Mouse (Mus musculus) bone marrow macrophage, adult 2 months (primary cell): ENCODE measurements around the gene Rnf157.

Experiments
- CTCF ChIP-seq: IDR thresholded peaks from 2 replicates; pipeline ENCODE4 v1.5.1; 2012; ENCODE audit warnings: low read depth, mild to moderate bottlenecking, low read length, moderate library complexity
- POLR2A ChIP-seq: IDR thresholded peaks from 2 replicates; pipeline ENCODE4 v1.6.1; 2012; ENCODE audit warnings: mild to moderate bottlenecking, low read depth, low read length, borderline replicate concordance

DNA sequence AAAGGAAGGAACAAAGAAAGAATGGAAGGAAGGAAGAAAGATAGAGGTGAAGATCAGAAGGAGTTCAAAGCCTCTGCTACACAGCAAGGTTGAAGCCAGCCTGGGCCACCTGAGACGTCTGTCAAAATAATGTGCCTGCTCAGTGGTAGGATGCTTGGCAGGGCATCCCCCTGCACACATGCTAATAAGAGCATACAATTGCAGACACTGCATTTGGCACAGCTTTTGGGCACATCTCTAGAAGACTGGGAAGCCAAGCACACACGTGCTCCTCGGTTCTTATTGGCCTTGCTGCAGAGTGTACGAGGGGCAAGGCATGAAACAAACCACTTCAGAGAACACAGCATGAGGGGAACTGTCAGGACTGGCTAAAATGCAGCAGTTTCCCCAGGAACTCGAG is 26.8 kb downstream of the Rnf157 start:
- no peak for TF ChIP-seq POLR2A
- no peak for TF ChIP-seq CTCF
